Mouse (Mus musculus): ENCODE results near the gene Lancl3.

DNA sequence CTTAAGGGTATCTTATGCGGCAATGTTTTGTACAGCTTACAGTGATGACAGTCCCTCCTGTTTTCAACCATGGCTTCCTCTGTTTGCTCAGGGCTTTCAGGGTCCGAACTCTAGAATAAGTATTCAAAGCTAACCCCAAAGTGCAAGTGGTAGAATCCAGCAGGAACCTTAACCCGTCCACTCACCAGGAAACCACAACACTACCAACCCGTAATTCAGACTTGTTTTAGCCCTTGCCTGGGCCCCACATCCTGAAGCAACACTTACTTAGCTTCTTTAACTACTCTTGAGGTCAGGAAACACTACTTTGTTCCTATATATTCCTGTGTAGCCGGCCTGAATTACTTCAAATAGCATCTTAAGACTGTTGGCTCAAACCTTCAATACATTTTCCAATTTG, 103.1 kb downstream of the Lancl3 start:
- no peak for TF ChIP-seq CTCF (IDR thresholded peaks at IDR 0.05; ENCODE audit: low read depth)
- TF ChIP-seq EP300 (IDR thresholded peaks at IDR 0.05; ENCODE audit: low read depth), result no peak
